Mouse (Mus musculus) neutrophil, adult 5-6 weeks (primary cell): ENCODE results near the gene Vmn2r19. TPM values are rescaled to one million over a fixed set of nuclear protein-coding genes. Genes with fewer than 3 reads are reported as not detected.
"Not testable (repeated sequence)": the region's sequence is repeated elsewhere in the genome, so short reads cannot be mapped to it uniquely, and the experiment has no call there.

Experiments used
- ATAC-seq: fragments of 151-379, 151-347 bp; 2 replicates; pipeline ENCODE4 v1.8.0; 2017; ENCODE audit warnings: mild to moderate bottlenecking, moderate TSS enrichment; ENCODE audit not compliant: insufficient number of reproducible peaks, poor library complexity, low FRiP score, severe bottlenecking; ENCODE audit errors: extremely low read depth
- total RNA-seq: library from RNA; stranded (forward); fragments of 200-1000 nt; gene quantifications from 2 replicates; pipeline ENCODE4 v1.2.3, GENCODE M21; 2017

Vmn2r19 gene
- not detected in 2 replicates for total RNA-seq

- no peak for ATAC-seq
Observed at GRCm38 (mm10) chr6:123308033-123308432, at the start of gene Vmn2r19. Gene Vmn2r19 (plus strand): TSS chr6:123308333.

DNA sequence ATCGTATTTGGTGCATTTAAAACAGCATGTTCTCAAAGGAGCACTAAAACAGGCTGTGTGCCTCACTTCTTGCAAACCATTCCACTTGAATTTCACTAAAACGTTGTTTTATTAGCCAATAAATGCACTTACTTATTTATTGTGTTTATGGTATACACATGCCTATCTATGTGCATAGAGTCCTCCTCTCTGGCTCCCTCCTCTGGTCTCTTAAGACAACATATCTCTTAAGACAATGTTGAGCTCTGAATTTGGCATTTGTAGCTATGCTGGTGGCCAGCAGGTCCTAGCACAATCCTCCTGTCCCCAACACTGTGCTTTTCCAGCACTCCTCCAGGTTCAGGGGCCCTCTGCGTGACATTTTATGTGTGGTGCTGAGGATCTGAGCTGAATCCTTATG lies 49.2 kb upstream of the Vmn2r19 start:
- peak; percentile 34; the same call in 1 of the 2 replicates for ATAC-seq

- peak; percentile 73 for ATAC-seq
Observed at GRCm38 (mm10) chr6:123259889-123260603, 48.1 kb upstream of the Vmn2r19 start.

- ATAC-seq, result no peak
Observed at GRCm38 (mm10) chr6:123260868-123261267, 47.3 kb upstream of the Vmn2r19 start.

DNA sequence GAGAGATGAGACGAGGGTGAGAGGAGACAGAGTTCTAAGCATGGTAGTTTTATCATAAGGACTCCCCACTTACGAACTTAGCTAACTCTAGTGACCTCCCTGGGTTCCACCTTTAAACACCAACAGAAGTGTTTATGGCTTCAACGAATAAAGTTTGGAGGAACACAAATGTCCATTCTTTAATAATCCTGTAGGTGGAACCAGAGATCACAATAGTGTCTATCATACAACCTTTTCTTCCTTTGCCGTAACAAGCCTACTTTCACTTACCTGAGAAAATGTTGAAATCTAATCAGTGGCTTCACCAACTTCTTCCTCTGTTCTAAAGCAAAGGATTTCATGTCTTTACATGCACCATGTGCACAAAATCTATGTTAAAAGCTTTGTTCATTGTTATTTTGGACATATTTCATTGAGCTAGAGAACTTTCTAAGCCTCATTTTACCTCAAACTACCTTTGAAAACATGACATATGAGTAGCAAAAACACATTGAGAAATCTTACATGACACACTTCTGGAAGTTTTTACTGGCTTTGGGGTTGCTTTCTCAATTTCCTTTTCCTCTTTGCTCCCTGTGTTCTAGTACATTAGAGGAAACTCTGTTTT lies 46.5 kb upstream of the Vmn2r19 start, which contains the start of gene Clec4d:
Gene Clec4d, plus strand, starts transcription at position 557 of the 607 bp plus-strand sequence.
- peak; percentile 46 for ATAC-seq

GRCm38 (mm10) chr6:123264194-123264593 lies 43.9 kb upstream of the Vmn2r19 start:
- ATAC-seq, result no peak

DNA sequence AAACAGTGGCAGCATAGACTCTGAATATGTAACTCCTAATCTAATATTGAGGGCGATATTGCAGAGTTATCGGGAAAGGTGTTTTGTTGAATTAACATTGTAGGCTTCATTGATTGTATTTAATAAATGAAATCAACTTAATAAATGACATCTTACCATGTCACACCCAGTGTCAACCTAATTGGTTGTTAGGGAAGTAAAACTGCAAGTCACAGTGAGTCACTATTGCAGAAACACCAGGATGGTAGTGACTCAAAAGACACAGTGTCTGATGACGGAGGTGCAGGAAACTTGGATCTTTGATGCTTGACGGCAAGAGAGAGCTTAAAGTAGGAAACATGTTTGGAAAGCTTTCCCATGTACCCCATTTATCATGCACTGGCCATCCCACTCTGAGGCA lies 42.3 kb upstream of the Vmn2r19 start:
- ATAC-seq, result peak; percentile 92

- peak; percentile 34; the same call in 1 of the 2 replicates for ATAC-seq
Observed at GRCm38 (mm10) chr6:123266945-123267344, 41.2 kb upstream of the Vmn2r19 start.

- no peak for ATAC-seq
Observed at GRCm38 (mm10) chr6:123279443-123279842, 28.7 kb upstream of the Vmn2r19 start.

GRCm38 (mm10) chr6:123286311-123286710 lies 21.8 kb upstream of the Vmn2r19 start:
- no peak for ATAC-seq

- no peak for ATAC-seq
Observed at GRCm38 (mm10) chr6:123288931-123289330, 19.2 kb upstream of the Vmn2r19 start.

DNA sequence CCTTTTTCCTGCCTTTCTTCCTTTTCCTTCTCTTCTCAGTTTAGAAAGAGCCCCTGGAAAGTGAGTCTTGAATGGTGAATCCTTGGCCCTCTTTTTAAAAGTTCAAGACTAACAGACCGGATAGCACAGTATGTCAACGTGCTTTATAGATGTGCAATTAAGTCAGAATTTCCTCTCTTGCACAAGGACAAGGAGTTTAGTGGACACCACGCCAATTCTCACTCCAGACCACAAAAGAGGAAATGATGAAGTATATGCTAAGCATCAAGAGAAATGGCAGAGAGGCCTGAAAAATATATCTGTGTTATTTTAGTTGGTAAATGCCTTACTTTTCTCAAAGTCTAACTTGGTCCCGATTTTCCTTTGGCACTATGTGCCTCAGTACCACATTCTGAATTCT lies 18.4 kb upstream of the Vmn2r19 start, which contains the start of gene Clec4e:
Gene Clec4e, minus strand, starts transcription at position 118 of the 400 bp plus-strand sequence.
- ATAC-seq, result peak; percentile 98

- ATAC-seq, result no peak
Observed at GRCm38 (mm10) chr6:123292751-123293400, 15.3 kb upstream of the Vmn2r19 start.

DNA sequence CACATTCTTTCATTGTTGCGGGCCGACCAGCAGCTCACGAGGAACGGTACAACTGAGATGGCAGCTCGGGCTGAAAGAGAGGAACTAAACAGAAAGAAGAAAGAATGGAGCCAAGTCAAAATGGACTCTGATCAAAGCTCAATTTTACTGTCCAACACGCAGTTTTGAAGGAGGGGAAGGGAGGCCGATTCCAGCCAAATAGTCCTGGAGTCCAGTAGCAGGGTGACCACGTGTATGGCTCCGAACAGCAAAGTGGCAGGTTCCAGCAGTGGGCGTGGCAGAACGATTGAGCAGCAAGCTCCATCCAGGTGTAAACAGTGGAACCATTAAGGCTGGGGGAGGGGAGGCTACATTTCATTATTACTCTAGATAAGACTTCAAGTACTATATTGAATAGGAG lies 14.6 kb upstream of the Vmn2r19 start:
- not testable (repeated sequence) for ATAC-seq

DNA sequence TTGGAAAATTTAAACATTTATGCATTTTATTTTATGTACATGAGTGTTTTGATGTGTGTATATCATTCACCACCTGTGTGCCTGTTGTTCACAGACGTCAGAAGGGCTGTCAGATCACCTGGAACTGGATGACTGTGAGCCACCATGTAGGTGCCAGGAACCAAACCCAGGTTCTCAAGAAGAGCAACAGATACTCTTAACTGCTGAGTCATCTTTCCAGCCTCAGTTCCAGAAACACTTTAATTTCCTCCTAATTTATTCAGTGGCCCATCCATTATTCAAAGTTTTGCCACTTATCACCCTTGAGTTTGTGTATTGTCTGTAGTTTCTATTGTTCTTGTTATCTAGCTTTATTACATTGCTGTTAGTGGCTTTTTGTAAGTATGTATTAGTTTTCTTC lies 11.4 kb upstream of the Vmn2r19 start:
- ATAC-seq, result no peak

- ATAC-seq, result not testable (repeated sequence)
Observed at GRCm38 (mm10) chr6:123306315-123306714, 1.8 kb upstream of the Vmn2r19 start.

DNA sequence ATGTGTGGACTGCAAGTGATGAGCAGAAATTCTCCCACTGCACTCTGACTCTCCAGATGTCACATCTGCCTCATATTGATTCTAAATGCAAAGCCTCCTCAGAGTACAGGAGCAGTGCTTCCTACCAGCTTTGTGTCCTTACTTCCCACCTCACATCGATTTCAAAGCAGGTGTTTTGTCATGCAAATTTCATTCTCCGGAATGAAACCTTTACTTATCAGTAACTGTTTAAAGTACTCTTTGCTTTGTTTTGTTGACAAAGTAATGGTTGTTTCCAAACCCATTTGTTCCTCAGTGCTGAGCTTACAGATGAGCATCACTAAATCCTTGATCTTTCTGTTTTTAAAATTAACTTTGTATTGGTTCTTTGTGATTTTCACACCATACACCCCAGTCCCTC lies 24.4 kb downstream of the Vmn2r19 start:
- ATAC-seq, result no peak

DNA sequence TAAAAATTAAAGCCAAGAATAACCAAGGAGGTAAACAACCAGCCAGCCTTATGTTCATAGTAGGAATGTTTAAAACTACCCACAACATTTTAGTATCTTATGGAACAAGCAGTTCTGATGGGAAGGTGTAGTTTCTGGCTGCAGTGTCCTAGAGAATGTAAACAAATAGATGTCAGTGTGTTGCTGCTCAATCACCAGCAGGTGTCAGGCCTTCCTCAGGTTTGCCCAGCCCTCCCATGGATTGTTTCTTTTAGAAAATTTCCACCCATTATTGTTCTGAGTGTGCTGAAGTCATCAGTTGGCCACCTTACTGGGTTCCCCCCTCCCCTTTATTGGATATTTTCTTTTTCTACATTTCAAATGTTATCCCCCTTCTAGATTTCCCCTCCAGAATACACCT lies 32.0 kb downstream of the Vmn2r19 start:
- peak; percentile 76; the same call in 1 of the 2 replicates for ATAC-seq

- ATAC-seq, result no peak
Observed at GRCm38 (mm10) chr6:123346141-123346540, 38.0 kb downstream of the Vmn2r19 start.
